Mouse (Mus musculus): ENCODE data around the gene Gorasp2. TPM values are rescaled to one million over a fixed set of nuclear protein-coding genes. Genes with fewer than 3 reads are reported as not detected.

Gorasp2 gene
- polyA plus RNA-seq, 1 experiment, result 84.7 TPM

DNA sequence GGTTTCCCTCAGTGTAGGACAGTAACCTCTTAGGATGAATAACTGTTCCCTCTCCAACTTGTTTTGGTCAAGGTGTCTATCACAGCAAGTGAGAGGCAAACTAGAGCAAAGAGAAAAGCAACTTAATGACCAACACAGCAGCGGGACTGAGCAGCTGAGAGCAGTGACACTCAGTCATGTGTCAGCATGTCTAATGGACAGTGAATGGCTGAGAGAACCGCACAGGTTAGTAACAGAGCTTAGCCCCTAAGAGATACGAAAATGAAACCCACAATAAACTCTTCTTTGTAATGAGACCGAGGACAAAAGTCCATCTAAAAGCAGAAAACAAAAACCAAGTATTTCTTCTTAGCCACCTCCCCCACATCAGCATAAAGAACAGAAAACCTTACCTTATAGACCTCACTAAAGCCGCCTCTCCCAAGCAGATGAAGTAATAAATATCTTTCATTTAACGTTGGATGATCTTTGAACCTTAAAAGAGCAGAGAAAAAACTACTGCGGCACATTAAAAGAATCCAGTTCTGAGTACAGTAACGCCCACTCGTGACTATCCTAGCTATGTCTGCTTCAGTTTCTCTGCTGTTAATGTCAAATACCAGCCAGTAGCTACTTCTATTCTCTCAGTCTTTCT is 62.4 kb downstream of the Gorasp2 start:
- H3K9me3 ChIP-seq, result no peaks in the 10 kb centered on the region
- H3K4me3 ChIP-seq (replicated peaks), result no peak overlapping the region
- no peaks in the 10 kb centered on the region for H3K27me3 ChIP-seq (replicated peaks)
- H3K4me1 ChIP-seq, result peaks cover 11% of the 10 kb centered on the region
- TF ChIP-seq GATA1 (IDR thresholded peaks at IDR 0.05; ENCODE audit: borderline replicate concordance, low read length), result no peak
- no peak for TF ChIP-seq FLI1 (IDR thresholded peaks at IDR 0.05; ENCODE audit: low read length)
- H3K36me3 ChIP-seq (replicated peaks; ENCODE audit: low read length), result peaks cover 95% of the 10 kb centered on the region

DNA sequence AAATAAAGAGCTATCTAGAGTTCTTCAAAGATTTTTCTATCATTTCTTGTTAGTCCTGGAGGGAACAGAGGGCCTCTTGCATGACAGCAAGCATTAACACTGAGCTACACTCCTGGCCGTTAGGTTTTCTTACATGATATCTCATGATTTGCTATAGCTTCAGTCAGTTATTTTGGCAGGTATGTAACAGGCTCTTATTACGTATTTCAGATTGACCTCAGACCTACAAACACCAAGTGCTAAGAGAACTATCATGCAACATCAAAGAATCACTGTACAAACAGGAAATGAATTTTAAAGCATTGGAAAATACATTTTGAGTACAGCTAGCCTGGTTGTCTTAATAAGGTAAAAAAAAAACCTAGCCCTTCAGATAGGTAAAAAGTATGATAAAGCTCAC is 65.7 kb downstream of the Gorasp2 start:
- H3K9me3 ChIP-seq, result no peaks in the 10 kb centered on the region
- no peaks in the 10 kb centered on the region for H3K27me3 ChIP-seq (replicated peaks)
- H3K36me3 ChIP-seq (replicated peaks; ENCODE audit: low read length), result peaks cover 96% of the 10 kb centered on the region
- TF ChIP-seq FLI1 (IDR thresholded peaks at IDR 0.05; ENCODE audit: low read length), result no peak
- TF ChIP-seq GATA1 (IDR thresholded peaks at IDR 0.05; ENCODE audit: borderline replicate concordance, low read length), result no peak
- H3K4me3 ChIP-seq (replicated peaks), result no peak overlapping the region
- peaks cover 11% of the 10 kb centered on the region for H3K4me1 ChIP-seq

DNA sequence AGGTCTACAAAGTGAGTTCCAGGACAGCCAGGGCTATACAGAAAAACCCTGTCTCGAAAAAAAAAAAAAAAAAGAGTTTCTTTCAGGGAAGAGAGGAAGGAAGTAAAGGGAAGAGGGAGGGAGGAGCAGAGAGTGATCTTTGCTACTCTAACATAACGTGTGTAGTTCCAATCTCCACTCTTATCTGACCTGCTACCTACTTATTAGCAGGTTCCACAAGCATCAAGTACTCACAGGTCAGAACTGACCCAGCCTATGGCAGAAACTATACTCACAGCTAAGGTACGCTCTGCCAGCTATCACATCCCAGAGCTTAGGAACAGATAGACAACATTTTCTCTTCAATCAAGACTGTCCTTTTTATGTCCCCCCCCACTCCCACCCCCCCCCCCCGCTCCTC is 74.2 kb downstream of the Gorasp2 start:
- TF ChIP-seq GATA1 (IDR thresholded peaks at IDR 0.05; ENCODE audit: borderline replicate concordance, low read length) (no peak), FLI1 (IDR thresholded peaks at IDR 0.05; ENCODE audit: low read length) (no peak)
- Histone ChIP-seq H3K9me3 (no peaks in the 10 kb centered on the region), H3K4me3 (replicated peaks) (peak overlapping the region; percentile 35), H3K36me3 (replicated peaks; ENCODE audit: low read length) (peaks cover 94% of the 10 kb centered on the region), H3K27me3 (replicated peaks) (no peaks in the 10 kb centered on the region), H3K4me1 (peaks cover 33% of the 10 kb centered on the region)

DNA sequence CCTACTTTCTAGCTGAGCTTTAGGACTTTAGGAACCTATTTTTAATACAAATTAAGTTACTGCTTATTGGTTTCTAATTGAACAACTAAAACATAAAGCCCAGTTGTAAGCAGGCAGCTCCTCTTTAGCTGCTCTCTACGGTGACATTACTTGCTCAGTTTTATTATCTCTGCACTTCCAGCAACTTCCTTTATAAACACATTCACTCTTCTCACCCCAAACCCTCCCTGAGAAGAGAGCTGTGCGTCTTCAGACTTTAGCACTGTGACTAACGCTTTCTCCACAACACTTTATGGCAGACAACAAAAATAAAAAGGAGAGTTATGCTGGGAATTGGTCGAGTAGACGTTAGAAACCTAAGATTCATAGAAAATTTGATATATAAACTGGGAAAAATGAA is 74.6 kb downstream of the Gorasp2 start:
- H3K36me3 ChIP-seq (replicated peaks; ENCODE audit: low read length), result peaks cover 94% of the 10 kb centered on the region
- TF ChIP-seq GATA1 (IDR thresholded peaks at IDR 0.05; ENCODE audit: borderline replicate concordance, low read length) (no peak), FLI1 (IDR thresholded peaks at IDR 0.05; ENCODE audit: low read length) (no peak)
- H3K4me3 ChIP-seq (replicated peaks), result no peak overlapping the region
- peaks cover 32% of the 10 kb centered on the region for H3K4me1 ChIP-seq
- H3K9me3 ChIP-seq, result no peaks in the 10 kb centered on the region
- no peaks in the 10 kb centered on the region for H3K27me3 ChIP-seq (replicated peaks)

DNA sequence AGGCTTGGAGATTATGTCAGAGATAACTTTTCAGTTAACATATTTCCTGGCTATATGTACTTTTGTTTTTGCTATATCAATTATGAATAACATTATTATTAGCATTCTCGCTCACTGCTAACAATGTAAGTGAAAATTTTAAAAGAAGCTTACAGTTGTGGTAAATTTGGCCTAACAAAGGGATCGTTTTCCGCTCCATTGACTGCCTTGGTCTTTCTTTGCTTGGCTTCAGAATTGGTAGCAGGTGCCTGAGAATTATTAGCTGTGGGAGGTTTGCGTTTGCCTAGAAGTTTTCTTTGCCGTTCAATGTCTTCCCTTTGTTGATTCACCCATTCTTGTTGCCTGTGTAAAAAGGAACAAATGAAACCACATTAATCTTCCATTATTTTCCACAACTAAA is 80.5 kb downstream of the Gorasp2 start:
- TF ChIP-seq FLI1 (IDR thresholded peaks at IDR 0.05; ENCODE audit: low read length) (no peak), GATA1 (IDR thresholded peaks at IDR 0.05; ENCODE audit: borderline replicate concordance, low read length) (no peak)
- Histone ChIP-seq H3K36me3 (replicated peaks; ENCODE audit: low read length) (peaks cover 100% of the 10 kb centered on the region), H3K4me1 (peaks cover 18% of the 10 kb centered on the region), H3K4me3 (replicated peaks) (no peak overlapping the region), H3K9me3 (no peaks in the 10 kb centered on the region), H3K27me3 (replicated peaks) (no peaks in the 10 kb centered on the region)

DNA sequence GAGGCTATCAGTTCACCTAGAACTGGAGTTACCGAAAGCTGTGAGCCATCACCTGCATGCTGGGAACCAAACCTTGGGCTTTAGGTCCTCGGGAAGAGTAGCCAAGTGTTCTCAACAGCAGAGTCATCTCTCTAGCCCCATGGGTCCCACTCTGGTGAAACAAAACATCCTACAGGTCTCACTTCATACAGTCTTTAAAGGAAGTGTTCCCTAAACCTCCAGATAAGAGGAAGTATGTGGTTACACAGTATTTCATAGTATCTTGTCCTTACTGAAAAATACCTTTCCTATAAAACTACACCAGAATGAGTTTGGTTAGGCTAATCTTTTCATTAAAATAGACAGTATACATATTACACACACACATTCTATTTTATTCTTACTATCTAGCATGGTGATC is 81.2 kb downstream of the Gorasp2 start:
- TF ChIP-seq FLI1 (IDR thresholded peaks at IDR 0.05; ENCODE audit: low read length) (no peak), GATA1 (IDR thresholded peaks at IDR 0.05; ENCODE audit: borderline replicate concordance, low read length) (no peak)
- Histone ChIP-seq H3K4me3 (replicated peaks) (no peak overlapping the region), H3K36me3 (replicated peaks; ENCODE audit: low read length) (peaks cover 100% of the 10 kb centered on the region), H3K27me3 (replicated peaks) (no peaks in the 10 kb centered on the region), H3K9me3 (no peaks in the 10 kb centered on the region), H3K4me1 (peaks cover 11% of the 10 kb centered on the region)

DNA sequence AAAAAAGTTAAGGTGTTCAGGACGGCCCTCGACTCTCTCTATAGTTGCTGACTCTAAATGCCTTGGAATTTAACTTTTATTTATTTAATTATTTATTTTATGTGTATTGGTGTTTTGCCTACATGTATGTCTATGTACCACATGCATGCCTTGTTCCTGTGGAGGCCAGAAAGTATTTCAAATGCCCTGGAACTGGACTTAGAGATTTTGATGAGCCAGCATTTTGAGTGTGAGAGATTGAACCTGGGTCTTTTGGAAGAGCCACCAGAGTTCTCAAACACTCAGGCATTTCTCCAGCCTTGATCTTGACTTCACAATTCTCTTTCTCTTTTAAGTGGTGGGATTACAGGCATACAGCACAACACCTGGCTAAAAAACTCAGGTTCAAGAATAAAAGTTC is 90.3 kb downstream of the Gorasp2 start:
- TF ChIP-seq FLI1 (IDR thresholded peaks at IDR 0.05; ENCODE audit: low read length) (no peak), GATA1 (IDR thresholded peaks at IDR 0.05; ENCODE audit: borderline replicate concordance, low read length) (no peak)
- H3K9me3 ChIP-seq, result no peaks in the 10 kb centered on the region
- H3K27me3 ChIP-seq (replicated peaks), result no peaks in the 10 kb centered on the region
- H3K4me1 ChIP-seq, result peaks cover 11% of the 10 kb centered on the region
- peaks cover 91% of the 10 kb centered on the region for H3K36me3 ChIP-seq (replicated peaks; ENCODE audit: low read length)
- H3K4me3 ChIP-seq (replicated peaks), result no peak overlapping the region

DNA sequence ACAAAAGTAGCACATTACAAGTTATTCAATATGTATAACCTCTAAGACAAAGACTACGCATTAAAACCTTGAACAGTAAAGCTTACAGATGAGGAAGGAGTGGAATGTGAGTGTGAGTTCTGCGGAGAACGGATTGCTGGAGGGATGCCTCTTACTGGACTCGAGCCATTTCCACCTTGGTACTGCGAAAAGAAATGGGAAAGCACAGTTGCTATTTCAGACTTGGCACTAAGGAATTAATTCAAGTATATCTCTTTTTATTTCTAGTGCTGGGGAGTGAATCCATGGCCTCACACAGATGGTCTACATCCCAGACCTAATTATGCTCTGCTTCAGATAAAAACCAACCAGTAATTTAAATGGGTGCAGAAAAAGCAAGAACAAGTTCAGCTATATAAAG is 90.8 kb downstream of the Gorasp2 start:
- Histone ChIP-seq H3K36me3 (replicated peaks; ENCODE audit: low read length) (peaks cover 91% of the 10 kb centered on the region), H3K4me3 (replicated peaks) (no peak overlapping the region), H3K9me3 (no peaks in the 10 kb centered on the region)

More for the DNA sequence above, 90.8 kb downstream of the Gorasp2 start:
- H3K4me1 ChIP-seq, result peaks cover 12% of the 10 kb centered on the region
- no peaks in the 10 kb centered on the region for H3K27me3 ChIP-seq (replicated peaks)
- TF ChIP-seq FLI1 (IDR thresholded peaks at IDR 0.05; ENCODE audit: low read length), result no peak
- no peak for TF ChIP-seq GATA1 (IDR thresholded peaks at IDR 0.05; ENCODE audit: borderline replicate concordance, low read length)

Other genes starting within 250 kb of the Gorasp2 start
- gene Sp5, start 186.7 kb upstream of the Gorasp2 start, polyA plus RNA-seq (2012; ENCODE audit: insufficient read depth, low replicate concordance), result not detected in 2 replicates
- gene Erich2, start 152.8 kb upstream of the Gorasp2 start, polyA plus RNA-seq (2012; ENCODE audit: insufficient read depth, low replicate concordance), result not detected in 2 replicates
- 0.34 TPM in 1 of 2 replicates, not detected in the other for gene Gad1, start 108.5 kb upstream of the Gorasp2 start, polyA plus RNA-seq (2012; ENCODE audit: insufficient read depth, low replicate concordance)
- 3.1 and 16.9 TPM in 2 replicates for gene Gm26558, start 532 bp downstream of the Gorasp2 start, polyA plus RNA-seq (2012; ENCODE audit: insufficient read depth, low replicate concordance)
- gene Tlk1, start 164.2 kb downstream of the Gorasp2 start, polyA plus RNA-seq (2012; ENCODE audit: insufficient read depth, low replicate concordance), result 11.7 and 15.7 TPM in 2 replicates